Mouse (Mus musculus): ENCODE measurements around the gene Hps4.

DNA sequence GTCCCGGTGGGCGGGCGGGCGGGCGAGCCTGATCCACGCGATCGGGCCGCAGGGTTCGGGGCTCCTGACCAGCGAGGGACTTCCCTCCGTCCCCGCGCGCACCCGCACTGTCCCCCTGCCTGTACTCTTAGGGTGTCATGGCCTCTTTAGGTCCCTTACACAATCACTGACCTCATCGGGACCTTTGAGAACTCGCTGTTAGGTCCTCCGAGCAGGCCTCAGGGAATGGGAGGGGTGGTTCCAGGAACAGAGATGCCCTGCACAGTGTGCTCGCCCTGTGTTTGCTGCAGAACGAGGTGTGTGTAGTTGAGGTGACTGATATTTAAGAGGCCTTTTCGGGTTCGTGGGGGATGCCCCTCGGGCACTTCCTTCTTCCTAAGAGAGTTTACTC is 317 bp downstream of the Hps4 start:
- no peak for TF ChIP-seq CTCF (IDR thresholded peaks at IDR 0.05; ENCODE audit: insufficient read depth, low read depth, low read length)
- no peak for TF ChIP-seq POLR2A (IDR thresholded peaks at IDR 0.05; ENCODE audit: insufficient read depth, low read depth, low read length)

Data from olfactory bulb, adult 2 months (tissue).